Mouse (Mus musculus): ENCODE measurements at regions not wholly inside any gene's neighbourhood (a gene's known extent, or its start where the extent isn't known, plus 50 kb on each side); places are given as distances from the start of the nearest gene placed in this dataset.

GRCm38 (mm10) chr4:114716703-114717102, 104.8 kb upstream of the Gm12830 start:
- DNase-seq (ENCODE audit: low read depth, low spot score), result no peak

GRCm38 (mm10) chr4:114720696-114721095, 100.8 kb upstream of the Gm12830 start:
- DNase-seq (ENCODE audit: low read depth, low spot score), result no peak

DNA sequence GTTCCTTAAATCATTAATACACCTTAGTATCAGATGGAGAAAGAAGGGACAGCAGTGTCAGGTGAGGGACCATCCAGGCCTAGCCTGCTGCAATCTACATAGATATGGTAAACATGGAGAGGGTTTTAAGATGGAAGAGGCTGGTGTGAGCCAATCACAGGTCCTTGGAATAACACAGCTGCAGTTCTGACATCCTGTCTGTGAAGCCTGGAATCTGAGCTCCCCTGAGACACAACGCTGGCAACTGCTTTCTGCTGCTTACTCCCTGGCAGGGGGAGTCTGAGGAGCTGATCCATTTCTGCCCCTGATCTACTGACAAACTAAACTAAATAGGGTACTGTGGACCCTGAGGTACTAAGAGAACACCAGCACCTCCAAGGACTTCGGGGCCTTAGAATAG, 100.1 kb upstream of the Gm12830 start:
- no peak for DNase-seq (ENCODE audit: low read depth, low spot score)

GRCm38 (mm10) chr4:114728235-114729000, 93.1 kb upstream of the Gm12830 start:
- DNase-seq (ENCODE audit: low read depth, low spot score), result no peak

DNA sequence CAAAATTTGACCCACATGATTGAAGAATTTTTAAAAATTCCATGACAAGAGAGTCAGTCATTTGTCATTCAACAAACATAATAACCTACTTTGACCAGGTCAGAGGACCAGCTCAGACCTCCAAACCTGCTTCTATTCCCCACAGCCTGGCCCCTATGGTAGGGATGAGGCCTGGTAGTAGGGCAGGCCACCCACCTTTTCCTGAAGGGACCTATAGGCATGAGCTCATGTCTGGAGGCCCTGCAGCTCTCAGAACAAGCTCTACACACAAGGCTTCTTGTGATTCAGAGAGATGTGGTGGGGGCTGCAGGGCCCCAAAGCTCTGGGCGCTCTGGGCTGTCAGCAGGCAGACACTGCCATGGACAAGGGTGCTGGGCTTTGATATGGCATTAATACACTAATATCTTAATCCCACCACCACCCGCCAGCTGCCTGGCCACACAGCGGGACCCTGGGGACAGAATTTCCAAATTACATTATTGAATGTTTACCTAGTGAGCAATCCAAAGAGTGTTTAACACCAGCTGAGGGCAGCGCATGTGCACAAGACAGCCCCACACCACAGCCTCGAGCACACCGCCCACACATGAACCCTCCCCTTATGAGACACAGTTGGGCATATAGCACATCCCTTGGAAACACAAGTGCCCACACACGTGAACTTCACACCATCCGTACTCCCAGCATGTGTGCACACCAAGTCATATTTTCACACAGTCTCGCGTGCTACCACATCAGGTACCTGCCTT, 88.1 kb upstream of the Gm12830 start:
- DNase-seq (ENCODE audit: low read depth, low spot score), result no peak

DNA sequence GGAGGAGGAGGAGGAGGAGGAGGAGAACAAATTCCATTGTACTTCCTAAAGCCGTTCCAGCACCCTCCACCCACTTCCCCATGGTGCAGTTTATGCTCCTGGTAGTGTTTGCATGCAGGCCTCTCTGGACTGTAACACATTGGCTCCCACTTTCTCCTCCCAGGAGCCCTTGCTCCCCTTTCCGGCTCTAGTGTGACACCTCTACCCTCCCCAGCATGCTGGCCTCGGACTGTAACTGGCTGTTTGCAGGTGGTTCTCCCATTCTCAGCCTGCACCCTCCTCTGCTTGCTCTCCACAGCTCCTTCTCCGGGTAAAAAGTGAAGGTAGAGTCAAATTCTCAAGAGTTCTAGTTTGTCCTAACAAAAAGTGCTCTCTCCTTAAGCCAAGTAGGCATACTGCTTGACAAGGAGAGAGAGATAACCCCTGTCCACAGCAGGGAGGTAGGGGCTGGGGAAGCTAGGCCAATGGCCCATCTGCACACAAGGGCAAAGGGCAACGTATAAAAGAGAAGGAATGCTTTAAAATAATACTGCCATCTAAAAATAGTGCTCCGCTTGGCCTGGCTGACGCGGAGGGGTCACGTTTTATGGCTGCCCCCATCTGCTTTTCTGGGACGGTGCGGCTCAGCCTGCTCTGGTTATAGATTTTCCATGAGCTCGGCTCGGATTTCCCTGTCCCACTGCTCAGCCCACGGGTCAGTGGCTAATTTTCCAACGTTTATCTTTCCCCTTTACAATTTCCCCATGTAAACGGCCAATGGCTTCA, 82.4 kb upstream of the Gm12830 start:
- DNase-seq (ENCODE audit: low read depth, low spot score), result no peak

DNA sequence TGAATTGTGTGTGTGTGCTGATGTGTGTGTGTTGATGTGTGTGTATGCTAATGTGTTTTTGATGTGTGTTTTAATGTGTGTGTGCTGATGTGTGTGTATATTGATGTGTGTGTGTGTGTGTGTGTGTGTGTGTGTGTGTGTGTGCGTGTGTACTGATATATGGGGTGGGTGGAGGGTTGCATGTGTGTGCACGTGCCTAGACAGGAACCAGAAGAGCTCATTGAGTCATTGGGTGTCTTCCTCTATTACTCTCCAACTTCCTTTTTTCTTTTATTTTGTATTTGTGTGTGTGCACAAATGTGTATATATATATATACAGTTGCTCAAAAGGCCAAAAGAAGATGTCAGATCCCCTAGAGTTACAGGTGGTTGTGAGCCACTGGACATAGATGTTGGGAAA, 73.4 kb upstream of the Gm12830 start:
- no peak for DNase-seq (ENCODE audit: low read depth, low spot score)

DNA sequence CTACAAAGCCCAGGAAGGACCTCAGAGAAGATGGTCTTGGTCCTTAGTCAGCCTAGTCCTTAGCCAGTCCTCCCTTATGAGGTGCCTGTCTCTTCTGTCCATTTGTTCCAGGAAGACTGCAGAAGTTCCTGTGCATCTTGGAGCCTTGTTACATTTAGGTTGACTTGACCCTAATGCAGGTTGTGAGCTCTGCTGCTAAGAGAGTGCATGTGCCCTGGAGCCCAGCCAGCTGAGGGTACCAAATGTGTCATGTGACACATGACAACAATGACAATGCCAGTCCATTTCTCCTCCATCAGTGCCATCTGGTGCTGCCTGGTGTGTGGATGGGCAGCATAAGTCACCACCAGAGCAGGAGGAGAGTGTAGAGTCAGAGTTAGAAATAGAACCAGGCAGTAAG, 61.7 kb upstream of the Gm12830 start:
- no peak for DNase-seq (ENCODE audit: low read depth, low spot score)

DNA sequence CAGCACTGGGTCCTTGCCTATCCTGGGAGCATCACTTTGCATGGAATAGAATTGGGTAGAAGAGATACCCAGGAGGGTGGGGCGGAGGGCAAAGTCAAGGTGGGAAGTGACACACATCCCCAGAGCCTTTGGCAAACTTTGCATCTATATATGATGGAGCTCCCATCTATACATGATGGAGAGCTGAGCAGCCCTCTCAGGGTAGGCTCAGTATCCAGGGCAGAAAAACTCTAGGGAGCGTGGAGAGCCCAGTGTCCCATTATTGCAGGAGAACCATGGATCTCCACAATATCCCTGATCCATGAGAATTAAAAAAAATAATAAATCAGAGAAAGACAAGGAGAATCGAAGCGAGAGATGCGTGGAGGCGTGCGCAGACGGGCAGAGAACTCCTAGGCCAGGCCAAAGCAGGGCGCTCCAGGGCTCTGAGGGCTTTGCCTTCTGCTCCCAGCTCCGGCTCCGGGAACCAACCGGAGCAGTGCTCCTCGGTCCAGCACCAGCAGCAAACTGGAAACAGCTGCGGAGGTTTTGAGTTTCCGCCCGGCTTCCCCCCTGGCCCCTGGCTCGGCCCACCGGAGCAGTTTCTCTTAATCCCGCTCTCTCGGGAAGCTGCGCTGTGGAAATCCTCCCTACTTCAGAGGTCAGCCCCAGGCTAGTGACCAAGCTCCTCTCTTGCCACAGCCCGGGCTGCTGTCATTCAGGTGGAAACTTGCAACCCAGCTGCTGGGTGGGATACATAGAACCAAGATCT, 54.7 kb upstream of the Gm12830 start:
- DNase-seq (ENCODE audit: low read depth, low spot score), result no peak
